Mouse (Mus musculus): ENCODE data around the gene Zfp462. TPM values are rescaled to one million over a fixed set of nuclear protein-coding genes. Genes with fewer than 3 reads are reported as not detected.

The Zfp462 gene
- total and polyA plus RNA-seq, 3 experiments, result not detected

- in situ Hi-C loops (cut with MboI; ENCODE audit: low pct_ligation_motif_present, low pct_unique_long_range_greater_than_20kb, low sequenced_read_pairs) (no loop called here), dilution Hi-C loops (cut with MboI; ENCODE audit: extremely low pct_ligation_motif_present, extremely low pct_unique_long_range_greater_than_20kb, low sequenced_read_pairs) (no loop called here)
- Histone ChIP-seq H3K79me2 (replicated peaks; ENCODE audit: control insufficient read depth, extremely low read depth, insufficient read depth, poor library complexity, severe bottlenecking) (no peaks in the 10 kb centered on the region), H3K9ac (ENCODE audit: insufficient read depth, low read depth) (no peak overlapping the region), H3K9me3 (replicated peaks; ENCODE audit: low read length) (peaks cover 4% of the 10 kb centered on the region), H3K27ac (ENCODE audit: insufficient read depth, low read depth) (no peak overlapping the region), H3K27me3 (replicated peaks) (no peaks in the 10 kb centered on the region), H3K4me3 (replicated peaks in 1 of 3; ENCODE audit: low read depth in 2 of 3, low read length in 2 of 3, poor library complexity in 1 of 3) (no peak overlapping the region), H3K36me3 (replicated peaks in 1 of 2; ENCODE audit: control insufficient read depth in 1 of 2, insufficient read depth in 1 of 2, low read length in 1 of 2) (no peaks in the 10 kb centered on the region), H3K4me2 (ENCODE audit: insufficient read depth, low read depth, poor library complexity, severe bottlenecking) (no peak overlapping the region), H3K4me1 (ENCODE audit: control insufficient read depth in 1 of 2, insufficient read depth in 2 of 2) (no peaks in the 10 kb centered on the region)
- no peak for DNase-seq (ENCODE audit: extremely low read depth)
- no peak for TF ChIP-seq E2F4 (IDR thresholded peaks at IDR 0.05; ENCODE audit: insufficient replicate concordance, low read depth, low read length)
- no peak for TF ChIP-seq JUN (IDR thresholded peaks at IDR 0.05; ENCODE audit: insufficient read depth, low read depth, low read length)
- no peak for TF ChIP-seq IRF4 (IDR thresholded peaks at IDR 0.05; ENCODE audit: low read depth, low read length)
- no peak for TF ChIP-seq POLR2A (IDR thresholded peaks at IDR 0.05; ENCODE audit: low read depth, low read length)
- TF ChIP-seq ZKSCAN1 (IDR thresholded peaks at IDR 0.05; ENCODE audit: borderline replicate concordance, low read depth, low read length), result no peak
- TF ChIP-seq MAZ (IDR thresholded peaks at IDR 0.05; ENCODE audit: low read depth, low read length), result no peak
- TF ChIP-seq KAT2A (IDR thresholded peaks at IDR 0.05; ENCODE audit: insufficient replicate concordance, low read length), result no peak
- TF ChIP-seq NRF1 (IDR thresholded peaks at IDR 0.05; ENCODE audit: low read depth, low read length), result no peak
- no peak for TF ChIP-seq TCF12 (IDR thresholded peaks at IDR 0.05; ENCODE audit: low read depth, low read length)
- no peak for TF ChIP-seq USF2 (conservative IDR thresholded peaks at IDR 0.05; ENCODE audit: low read depth, low read length)
- no peak for TF ChIP-seq JUND (conservative IDR thresholded peaks at IDR 0.05; ENCODE audit: low read depth, low read length)
- no peak for TF ChIP-seq CHD1 (IDR thresholded peaks at IDR 0.05; ENCODE audit: low read depth, low read length)
- no peak for TF ChIP-seq CTCF (conservative IDR thresholded peaks at IDR 0.05 in 1 of 2, IDR thresholded peaks at IDR 0.05 in 1 of 2; ENCODE audit: low read depth in 2 of 2, low read length in 2 of 2)
- TF ChIP-seq MAFK (IDR thresholded peaks at IDR 0.05; ENCODE audit: insufficient replicate concordance, low read length), result no peak
- TF ChIP-seq MEF2A (IDR thresholded peaks at IDR 0.05; ENCODE audit: borderline replicate concordance, low read depth, low read length), result no peak
- no peak for TF ChIP-seq TBP (conservative IDR thresholded peaks at IDR 0.05; ENCODE audit: low read depth, low read length)
- no peak for TF ChIP-seq SIN3A (IDR thresholded peaks at IDR 0.05; ENCODE audit: low read length)
- TF ChIP-seq RCOR1 (conservative IDR thresholded peaks at IDR 0.05; ENCODE audit: low read depth, low read length), result no peak
- no peak for TF ChIP-seq ZMIZ1 (IDR thresholded peaks at IDR 0.05; ENCODE audit: low read depth, low read length)
- TF ChIP-seq NELFE (IDR thresholded peaks at IDR 0.05; ENCODE audit: low read depth, low read length), result no peak
These were observed 21.5 kb upstream of the Zfp462 start for GRCm38 (mm10) chr4:54923386-54923785.

DNA sequence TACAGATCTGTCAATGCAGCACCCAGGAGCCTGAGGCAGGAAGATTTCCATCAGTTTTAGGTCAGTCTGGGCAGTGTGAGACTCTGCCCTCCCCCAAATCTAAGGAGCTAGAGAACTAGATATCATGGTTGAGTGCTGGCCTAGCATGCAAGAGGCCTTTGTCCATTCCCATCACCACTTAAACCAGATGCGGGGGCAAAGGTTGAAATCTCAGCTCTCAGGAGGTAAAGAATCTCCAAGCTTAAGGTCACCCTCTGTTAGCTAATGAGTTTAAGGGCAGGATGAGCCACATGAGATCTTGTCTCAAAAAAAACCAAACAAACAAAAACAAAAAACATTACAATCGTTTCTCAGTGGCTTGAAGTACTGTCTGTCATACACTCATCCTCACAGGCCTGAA, 20.5 kb upstream of the Zfp462 start:
- H3K4me1 ChIP-seq (ENCODE audit: control insufficient read depth in 1 of 2, insufficient read depth in 2 of 2), result no peaks in the 10 kb centered on the region
- no peak for DNase-seq (ENCODE audit: extremely low read depth)
- H3K4me3 ChIP-seq (replicated peaks in 1 of 3; ENCODE audit: low read depth in 2 of 3, low read length in 2 of 3, poor library complexity in 1 of 3), result no peak overlapping the region
- H3K27ac ChIP-seq (ENCODE audit: insufficient read depth, low read depth), result no peak overlapping the region
- dilution Hi-C loops (cut with MboI; ENCODE audit: extremely low pct_ligation_motif_present, extremely low pct_unique_long_range_greater_than_20kb, low sequenced_read_pairs) (no loop called here), in situ Hi-C loops (cut with MboI; ENCODE audit: low pct_ligation_motif_present, low pct_unique_long_range_greater_than_20kb, low sequenced_read_pairs) (no loop called here)
- no peak for TF ChIP-seq JUN (IDR thresholded peaks at IDR 0.05; ENCODE audit: insufficient read depth, low read depth, low read length)
- no peak for TF ChIP-seq POLR2A (IDR thresholded peaks at IDR 0.05; ENCODE audit: low read depth, low read length)
- TF ChIP-seq HCFC1 (IDR thresholded peaks at IDR 0.05; ENCODE audit: low read depth, low read length), result no peak
- TF ChIP-seq USF1 (IDR thresholded peaks at IDR 0.05; ENCODE audit: low read depth, low read length), result no peak
- no peak for TF ChIP-seq MEF2A (IDR thresholded peaks at IDR 0.05; ENCODE audit: borderline replicate concordance, low read depth, low read length)
- TF ChIP-seq NELFE (IDR thresholded peaks at IDR 0.05; ENCODE audit: low read depth, low read length), result no peak
- no peak for TF ChIP-seq MAZ (IDR thresholded peaks at IDR 0.05; ENCODE audit: low read depth, low read length)
- no peak for TF ChIP-seq RAD21 (IDR thresholded peaks at IDR 0.05; ENCODE audit: low read depth, low read length)
- no peak for TF ChIP-seq ELF1 (IDR thresholded peaks at IDR 0.05; ENCODE audit: low read depth, low read length)
- no peak for TF ChIP-seq MXI1 (IDR thresholded peaks at IDR 0.05; ENCODE audit: low read depth, low read length)
- no peak for TF ChIP-seq PAX5 (IDR thresholded peaks at IDR 0.05; ENCODE audit: low read length)
- TF ChIP-seq JUND (conservative IDR thresholded peaks at IDR 0.05; ENCODE audit: low read depth, low read length), result no peak
- no peak for TF ChIP-seq TBP (conservative IDR thresholded peaks at IDR 0.05; ENCODE audit: low read depth, low read length)
- TF ChIP-seq GABPA (IDR thresholded peaks at IDR 0.05; ENCODE audit: insufficient replicate concordance, low read depth, low read length), result no peak
- no peak for TF ChIP-seq RCOR1 (conservative IDR thresholded peaks at IDR 0.05; ENCODE audit: low read depth, low read length)
- no peak for TF ChIP-seq ZMIZ1 (IDR thresholded peaks at IDR 0.05; ENCODE audit: low read depth, low read length)
- no peak for TF ChIP-seq SMC3 (IDR thresholded peaks at IDR 0.05; ENCODE audit: low read depth, low read length)
- no peak for TF ChIP-seq IRF4 (IDR thresholded peaks at IDR 0.05; ENCODE audit: low read depth, low read length)
- TF ChIP-seq MAX (IDR thresholded peaks at IDR 0.05; ENCODE audit: low read length), result no peak
- TF ChIP-seq USF2 (conservative IDR thresholded peaks at IDR 0.05; ENCODE audit: low read depth, low read length), result no peak
- H3K36me3 ChIP-seq (replicated peaks in 1 of 2; ENCODE audit: control insufficient read depth in 1 of 2, insufficient read depth in 1 of 2, low read length in 1 of 2), result no peaks in the 10 kb centered on the region
- no peaks in the 10 kb centered on the region for H3K27me3 ChIP-seq (replicated peaks)
- H3K9me3 ChIP-seq (replicated peaks; ENCODE audit: low read length), result peaks cover 4% of the 10 kb centered on the region
- no peak overlapping the region for H3K4me2 ChIP-seq (ENCODE audit: insufficient read depth, low read depth, poor library complexity, severe bottlenecking)
- no peak overlapping the region for H3K9ac ChIP-seq (ENCODE audit: insufficient read depth, low read depth)
- no peaks in the 10 kb centered on the region for H3K79me2 ChIP-seq (replicated peaks; ENCODE audit: control insufficient read depth, extremely low read depth, insufficient read depth, poor library complexity, severe bottlenecking)
